Mouse (Mus musculus) small intestine, adult 2 months (tissue): ENCODE measurements around the gene Cenpc1.

Experiments used
- CTCF ChIP-seq: fragments of 200-500 bp; IDR thresholded peaks from 2 replicates; pipeline ENCODE4 v1.5.1; 2012; ENCODE audit warnings: low read depth, mild to moderate bottlenecking, control low read depth, inconsistent platforms, low read length, moderate library complexity, mixed read lengths; ENCODE audit not compliant: insufficient replicate concordance, insufficient read length; ENCODE audit errors: extremely low read depth
- POLR2A ChIP-seq: fragments of 200-500 bp; IDR thresholded peaks from 2 replicates; pipeline ENCODE4 v1.6.1; 2012; ENCODE audit warnings: low read depth, mild to moderate bottlenecking, control low read depth, inconsistent platforms, low read length, moderate library complexity

DNA sequence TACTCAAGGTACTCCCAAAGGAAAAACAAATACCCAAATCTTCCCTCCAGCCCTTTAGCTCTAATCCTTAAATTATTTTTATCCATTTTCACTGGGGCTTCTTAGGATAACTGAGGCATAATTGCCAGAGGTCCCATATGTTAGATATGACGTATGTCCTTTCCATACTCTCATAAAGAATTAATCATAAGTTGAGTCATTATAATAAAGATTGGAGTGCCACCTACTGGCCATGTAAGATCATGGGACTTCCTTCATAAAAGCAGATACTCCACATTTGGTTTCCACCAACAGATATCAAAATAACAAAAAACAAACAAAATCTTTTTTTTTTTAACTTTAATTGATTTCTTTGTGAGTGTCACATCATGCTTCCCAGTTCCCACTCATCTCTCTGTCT is 73.3 kb downstream of the Cenpc1 start:
- no peak for TF ChIP-seq CTCF
- no peak for TF ChIP-seq POLR2A
